Mouse (Mus musculus) embryonic facial prominence, embryonic 11.5 days (tissue): ENCODE results near the gene Setd5. TPM values are rescaled to one million over a fixed set of nuclear protein-coding genes. Genes with fewer than 3 reads are reported as not detected.
A peak's percentile ranks its signal among the peaks of the same experiment; 100 is the strongest.

Experiments
- ATAC-seq: fragments of 200-750 bp; cut with Nextera tagmentation; replicated peaks from 2 replicates; pipeline ENCODE4 v1.8.0; 2017; ENCODE audit warnings: low read depth; ENCODE audit not compliant: insufficient number of reproducible peaks, low FRiP score, low TSS enrichment
- DNase-seq: peaks from one replicate; pipeline ENCODE4 v3.0.0-alpha.2; 2015; ENCODE audit warnings: low spot score
- H3K27ac ChIP-seq: fragments of 300-500 bp; sonication (generic); replicated peaks from 2 replicates; pipeline ENCODE4 v1.5.1; 2014; ENCODE audit warnings: mild to moderate bottlenecking, low read depth, low read length, control low read depth
- H3K27me3 ChIP-seq: fragments of 300-500 bp; sonication (generic); 2 replicates; pipeline ENCODE4 v1.6.1; 2014; ENCODE audit warnings: mild to moderate bottlenecking, low read length, moderate library complexity, mixed read lengths; ENCODE audit not compliant: control insufficient read depth, insufficient read depth
- H3K36me3 ChIP-seq: fragments of 300-500 bp; sonication (generic); replicated peaks from 2 replicates; pipeline ENCODE4 v1.6.1; 2014; ENCODE audit warnings: low read depth, mild to moderate bottlenecking, low read length, moderate library complexity, mixed read lengths; ENCODE audit not compliant: control insufficient read depth, insufficient read depth
- H3K4me1 ChIP-seq: fragments of 300-500 bp; sonication (generic); 2 replicates; pipeline ENCODE4 v1.6.1; 2014; ENCODE audit warnings: low read length, mixed read lengths; ENCODE audit not compliant: control insufficient read depth, insufficient read depth
- H3K4me2 ChIP-seq: fragments of 300-500 bp; sonication (generic); 2 replicates; pipeline ENCODE4 v1.6.1; 2014; ENCODE audit warnings: low read depth, mild to moderate bottlenecking, control low read depth, low read length, moderate library complexity
- H3K4me3 ChIP-seq: fragments of 300-500 bp; sonication (generic); 2 replicates; pipeline ENCODE4 v1.5.1; 2014; ENCODE audit warnings: low read depth, low read length, control low read depth
- H3K9ac ChIP-seq: fragments of 300-500 bp; sonication (generic); replicated peaks from 2 replicates; pipeline ENCODE4 v1.6.1; 2014; ENCODE audit warnings: mild to moderate bottlenecking, control low read depth, low read length
- H3K9me3 ChIP-seq: fragments of 300-500 bp; sonication (generic); replicated peaks from 2 replicates; pipeline ENCODE4 v1.6.1; 2016; ENCODE audit warnings: mild to moderate bottlenecking, low read length, inconsistent platforms, mixed read lengths; ENCODE audit not compliant: control insufficient read depth
- WGBS: fragments of 180-500 bp; shearing (Covaris S2); extraction: QIAGEN DNeasy Blood & Tissue Kit; methylation state at CpG from one replicate; pipeline ENCODE4 v1.1.7; 2014; 5-methylcytosine and 5-hydroxymethylcytosine counted together
- polyA plus RNA-seq: library from polyadenylated mRNA; unstranded; fragments of >200 nt; fragmentation: Nextera tagmentation; extraction: Ambion mirVana; gene quantifications from 2 replicates; pipeline ENCODE4 v1.2.1, GENCODE M21; 2014

Gene Setd5
- polyA plus RNA-seq, result 76.3 and 83.8 TPM in 2 replicates

- H3K4me3 ChIP-seq, result peak within 1 kb of the TSS; percentile 95
- H3K27ac ChIP-seq, result peak within 1 kb of the TSS; percentile 100
- no peaks in the 10 kb centered on the region for H3K36me3 ChIP-seq
- H3K4me1 ChIP-seq, result no peaks in the 10 kb centered on the region; the same call in 1 of the 2 replicates
- peak within 1 kb of the TSS; percentile 62 for H3K4me2 ChIP-seq
- peak; percentile 96 for DNase-seq
- under 1% methylated on average over 45 of the region's 91 CpGs for WGBS
- H3K27me3 ChIP-seq, result no peaks in the 10 kb centered on the region
- no peaks in the 10 kb centered on the region for H3K9me3 ChIP-seq
- peak; percentile 93 for ATAC-seq
- peak within 1 kb of the TSS; percentile 100 for H3K9ac ChIP-seq
Observed at GRCm38 (mm10) chr6:113076686-113077516, at the start of gene Setd5. Gene Setd5 (plus strand): TSS chr6:113077365.

- ATAC-seq, result 0 out of 2 replicates have a peak, but pooled peaks have one; percentile 64
- Histone ChIP-seq H3K27ac (no peak overlapping the region), H3K4me3 (no peak overlapping the region)
Observed at GRCm38 (mm10) chr6:113027446-113027845, 49.7 kb upstream of the Setd5 start.

GRCm38 (mm10) chr6:113029006-113029405, 48.2 kb upstream of the Setd5 start:
- ATAC-seq (no peak), DNase-seq (no peak)
- 80% methylated on average over 3 of the region's 3 CpGs for WGBS
- no peaks in the 10 kb centered on the region for H3K27me3 ChIP-seq
- no peak overlapping the region for H3K27ac ChIP-seq
- H3K9me3 ChIP-seq, result no peaks in the 10 kb centered on the region
- H3K36me3 ChIP-seq, result no peaks in the 10 kb centered on the region
- H3K4me1 ChIP-seq, result no peaks in the 10 kb centered on the region
- H3K4me2 ChIP-seq, result no peak overlapping the region
- no peak overlapping the region for H3K4me3 ChIP-seq
- H3K9ac ChIP-seq, result no peak overlapping the region

More at GRCm38 (mm10) chr6:113027446-113027845, 49.7 kb upstream of the Setd5 start:
- H3K4me2 ChIP-seq, result no peak overlapping the region
- H3K27me3 ChIP-seq, result no peaks in the 10 kb centered on the region
- H3K4me1 ChIP-seq, result no peaks in the 10 kb centered on the region
- no peaks in the 10 kb centered on the region for H3K9me3 ChIP-seq
- WGBS, result 45% methylated on average over 2 of the region's 2 CpGs
- DNase-seq, result no peak
- no peaks in the 10 kb centered on the region for H3K36me3 ChIP-seq
- H3K9ac ChIP-seq, result no peak overlapping the region

GRCm38 (mm10) chr6:113030553-113030952, 46.6 kb upstream of the Setd5 start:
- Histone ChIP-seq H3K27me3 (no peaks in the 10 kb centered on the region), H3K4me3 (no peak overlapping the region), H3K4me1 (no peaks in the 10 kb centered on the region), H3K9ac (no peak overlapping the region), H3K27ac (no peak overlapping the region), H3K4me2 (no peak overlapping the region), H3K36me3 (no peaks in the 10 kb centered on the region), H3K9me3 (no peaks in the 10 kb centered on the region)
- ATAC-seq (no peak), DNase-seq (no peak)
- WGBS, result 62% methylated on average over 3 of the region's 3 CpGs

- no peaks in the 10 kb centered on the region for H3K9me3 ChIP-seq
- no peak overlapping the region for H3K4me3 ChIP-seq
- H3K27me3 ChIP-seq, result no peaks in the 10 kb centered on the region
- H3K4me1 ChIP-seq, result no peaks in the 10 kb centered on the region
- no peaks in the 10 kb centered on the region for H3K36me3 ChIP-seq
- no peak overlapping the region for H3K9ac ChIP-seq
- H3K4me2 ChIP-seq, result no peak overlapping the region
- H3K27ac ChIP-seq, result no peak overlapping the region
- 82% methylated on average over 10 of the region's 10 CpGs for WGBS
- ATAC-seq, result no peak
- DNase-seq, result no peak
Observed at GRCm38 (mm10) chr6:113030970-113031660, 46.0 kb upstream of the Setd5 start.

- DNase-seq (no peak), ATAC-seq (no peak)
- WGBS, result 60% methylated on average over 3 of the region's 3 CpGs
- Histone ChIP-seq H3K9ac (no peak overlapping the region), H3K4me3 (no peak overlapping the region), H3K9me3 (no peaks in the 10 kb centered on the region), H3K4me1 (no peaks in the 10 kb centered on the region), H3K4me2 (no peak overlapping the region), H3K27me3 (no peaks in the 10 kb centered on the region), H3K36me3 (no peaks in the 10 kb centered on the region), H3K27ac (no peak overlapping the region)
Observed at GRCm38 (mm10) chr6:113032121-113032520, 45.0 kb upstream of the Setd5 start.

- no peak for ATAC-seq
- H3K4me2 ChIP-seq, result no peak overlapping the region
- no peak overlapping the region for H3K9ac ChIP-seq
- H3K27ac ChIP-seq, result no peak overlapping the region
- no peak for DNase-seq
- no peaks in the 10 kb centered on the region for H3K36me3 ChIP-seq
- H3K27me3 ChIP-seq, result no peaks in the 10 kb centered on the region
- 83% methylated on average over 2 of the region's 2 CpGs for WGBS
- no peak overlapping the region for H3K4me3 ChIP-seq
- H3K4me1 ChIP-seq, result no peaks in the 10 kb centered on the region
- no peaks in the 10 kb centered on the region for H3K9me3 ChIP-seq
Observed at GRCm38 (mm10) chr6:113033185-113033584, 44.0 kb upstream of the Setd5 start.

GRCm38 (mm10) chr6:113034466-113034865, 42.7 kb upstream of the Setd5 start:
- H3K4me2 ChIP-seq, result no peak overlapping the region
- no peaks in the 10 kb centered on the region for H3K9me3 ChIP-seq
- H3K27me3 ChIP-seq, result no peaks in the 10 kb centered on the region
- no peak overlapping the region for H3K4me3 ChIP-seq
- H3K4me1 ChIP-seq, result no peaks in the 10 kb centered on the region
- ATAC-seq (no peak), DNase-seq (no peak)
- H3K27ac ChIP-seq, result no peak overlapping the region
- 90% methylated on average over 6 of the region's 6 CpGs for whole genome bisulfite sequencing
- no peak overlapping the region for H3K9ac ChIP-seq
- no peaks in the 10 kb centered on the region for H3K36me3 ChIP-seq
